Mouse (Mus musculus) limb, embryonic 10.5 days (tissue): ENCODE measurements at regions not wholly inside any gene's neighbourhood (a gene's known extent, or its start where the extent isn't known, plus 50 kb on each side); places are given as distances from the start of the nearest gene placed in this dataset.
"Not testable (repeated sequence)": the region's sequence is repeated elsewhere in the genome, so short reads cannot be mapped to it uniquely, and the experiment has no call there.

Source experiments
- DNase-seq: peaks from one replicate; pipeline ENCODE4 v3.0.0-alpha.2; 2017; ENCODE audit warnings: low spot score
- H3K27ac ChIP-seq: fragments of 300-500 bp; sonication (generic); 2 replicates; pipeline ENCODE4 v1.5.1; 2016; ENCODE audit warnings: mild to moderate bottlenecking
- H3K27me3 ChIP-seq: fragments of 300-500 bp; sonication (generic); 2 replicates; pipeline ENCODE4 v1.6.1; 2016; ENCODE audit warnings: low read depth, mild to moderate bottlenecking; ENCODE audit not compliant: poor library complexity, severe bottlenecking
- H3K36me3 ChIP-seq: fragments of 300-500 bp; sonication (generic); 2 replicates; pipeline ENCODE4 v1.6.1; 2016; ENCODE audit warnings: mild to moderate bottlenecking, moderate library complexity
- H3K4me1 ChIP-seq: fragments of 300-500 bp; sonication (generic); 2 replicates; pipeline ENCODE4 v1.6.1; 2016
- H3K4me3 ChIP-seq: fragments of 300-500 bp; sonication (generic); 2 replicates; pipeline ENCODE4 v1.5.1; 2016; ENCODE audit warnings: mild to moderate bottlenecking, moderate library complexity
- H3K9me3 ChIP-seq: fragments of 300-500 bp; sonication (generic); replicated peaks from 2 replicates; pipeline ENCODE4 v1.6.1; 2016; ENCODE audit warnings: mild to moderate bottlenecking
- WGBS: fragments of 180-500 bp; shearing (Covaris S2); methylation state at CpG from one replicate; pipeline ENCODE4 v1.1.7; 2016; 5-methylcytosine and 5-hydroxymethylcytosine counted together

- H3K36me3 ChIP-seq: no peaks in the 10 kb centered on the region
- 92% methylated on average over 4 of the region's 4 CpGs for WGBS
- no peaks in the 10 kb centered on the region for H3K4me1 ChIP-seq
Observed at GRCm38 (mm10) chr4:7269047-7269446, 969.8 kb downstream of the Car8 start.

GRCm38 (mm10) chr4:7256486-7256885 is 982.4 kb downstream of the Car8 start:
- no peak overlapping the region for H3K4me3 ChIP-seq
- no peaks in the 10 kb centered on the region for H3K4me1 ChIP-seq
- H3K27ac ChIP-seq: no peak overlapping the region
- H3K9me3 ChIP-seq: no peaks in the 10 kb centered on the region
- no peaks in the 10 kb centered on the region for H3K27me3 ChIP-seq
- no peak for DNase-seq
- WGBS: 83% methylated on average over 2 of the region's 2 CpGs
- H3K36me3 ChIP-seq: no peaks in the 10 kb centered on the region

More at GRCm38 (mm10) chr4:7269047-7269446, 969.8 kb downstream of the Car8 start:
- Histone ChIP-seq H3K4me3 (no peak overlapping the region), H3K27me3 (no peaks in the 10 kb centered on the region), H3K9me3 (no peaks in the 10 kb centered on the region), H3K27ac (no peak overlapping the region)
- no peak for DNase-seq

GRCm38 (mm10) chr4:7253616-7254015 is 985.2 kb downstream of the Car8 start:
- no peaks in the 10 kb centered on the region for H3K4me1 ChIP-seq
- WGBS: 77% methylated on average over 2 of the region's 2 CpGs

GRCm38 (mm10) chr4:7251641-7252040 is 987.2 kb downstream of the Car8 start:
- no peaks in the 10 kb centered on the region for H3K36me3 ChIP-seq
- no peak for DNase-seq
- H3K4me1 ChIP-seq: no peaks in the 10 kb centered on the region
- H3K9me3 ChIP-seq: no peaks in the 10 kb centered on the region
- H3K27ac ChIP-seq: no peak overlapping the region
- WGBS: 94% methylated on average over 2 of the region's 2 CpGs
- no peak overlapping the region for H3K4me3 ChIP-seq
- H3K27me3 ChIP-seq: no peaks in the 10 kb centered on the region

More at GRCm38 (mm10) chr4:7253616-7254015, 985.2 kb downstream of the Car8 start:
- no peaks in the 10 kb centered on the region for H3K27me3 ChIP-seq
- no peak overlapping the region for H3K27ac ChIP-seq
- H3K36me3 ChIP-seq: no peaks in the 10 kb centered on the region
- no peak for DNase-seq
- H3K4me3 ChIP-seq: no peak overlapping the region
- H3K9me3 ChIP-seq: no peaks in the 10 kb centered on the region

GRCm38 (mm10) chr4:7247816-7248215 is 991.0 kb downstream of the Car8 start:
- no peaks in the 10 kb centered on the region for H3K36me3 ChIP-seq
- H3K9me3 ChIP-seq: no peaks in the 10 kb centered on the region
- WGBS: 87% methylated on average over 4 of the region's 4 CpGs
- no peak overlapping the region for H3K4me3 ChIP-seq
- H3K4me1 ChIP-seq: no peaks in the 10 kb centered on the region
- no peaks in the 10 kb centered on the region for H3K27me3 ChIP-seq
- H3K27ac ChIP-seq: no peak overlapping the region
- no peak for DNase-seq

- Histone ChIP-seq H3K36me3 (no peaks in the 10 kb centered on the region), H3K4me3 (no peak overlapping the region), H3K27ac (no peak overlapping the region), H3K9me3 (no peaks in the 10 kb centered on the region), H3K27me3 (no peaks in the 10 kb centered on the region), H3K4me1 (no peaks in the 10 kb centered on the region)
- WGBS: 78% methylated on average over 4 of the region's 4 CpGs
- no peak for DNase-seq
Observed at GRCm38 (mm10) chr4:7247244-7247643, 991.6 kb downstream of the Car8 start.

GRCm38 (mm10) chr4:7246828-7247227 is 992.0 kb downstream of the Car8 start:
- Histone ChIP-seq H3K36me3 (no peaks in the 10 kb centered on the region), H3K4me1 (no peaks in the 10 kb centered on the region), H3K9me3 (no peaks in the 10 kb centered on the region), H3K4me3 (no peak overlapping the region), H3K27me3 (no peaks in the 10 kb centered on the region), H3K27ac (no peak overlapping the region)
- 88% methylated on average over 4 of the region's 4 CpGs for WGBS
- no peak for DNase-seq

GRCm38 (mm10) chr4:7245653-7246052 is 993.2 kb downstream of the Car8 start:
- Histone ChIP-seq H3K4me1 (no peaks in the 10 kb centered on the region), H3K27me3 (no peaks in the 10 kb centered on the region), H3K27ac (no peak overlapping the region), H3K9me3 (no peaks in the 10 kb centered on the region), H3K4me3 (no peak overlapping the region), H3K36me3 (no peaks in the 10 kb centered on the region)
- no peak for DNase-seq
- 93% methylated on average over 2 of the region's 2 CpGs for WGBS

GRCm38 (mm10) chr4:7237848-7238247 is 1001.0 kb downstream of the Car8 start:
- no peaks in the 10 kb centered on the region for H3K27me3 ChIP-seq
- H3K9me3 ChIP-seq: peaks cover 11% of the 10 kb centered on the region
- H3K4me3 ChIP-seq: no peak overlapping the region
- no peak overlapping the region for H3K27ac ChIP-seq
- no peak for DNase-seq
- H3K4me1 ChIP-seq: no peaks in the 10 kb centered on the region
- no peaks in the 10 kb centered on the region for H3K36me3 ChIP-seq
- 87% methylated on average over 3 of the region's 3 CpGs for WGBS

- not testable (repeated sequence) for H3K27me3 ChIP-seq, H3K4me3 ChIP-seq, H3K36me3 ChIP-seq, H3K27ac ChIP-seq, H3K4me1 ChIP-seq, DNase-seq
- 98% methylated on average over 6 of the region's 6 CpGs for WGBS
- H3K9me3 ChIP-seq: peaks cover 11% of the 10 kb centered on the region
Observed at GRCm38 (mm10) chr4:7234537-7234936, 1004.3 kb downstream of the Car8 start.

- Histone ChIP-seq H3K4me1 (no peaks in the 10 kb centered on the region), H3K27ac (no peak overlapping the region), H3K27me3 (no peaks in the 10 kb centered on the region), H3K4me3 (no peak overlapping the region), H3K9me3 (no peaks in the 10 kb centered on the region; the same call in 1 of the 2 replicates), H3K36me3 (no peaks in the 10 kb centered on the region)
- DNase-seq: no peak
- 86% methylated on average over 2 of the region's 2 CpGs for WGBS
Observed at GRCm38 (mm10) chr4:7228980-7229379, 1009.9 kb downstream of the Car8 start.

GRCm38 (mm10) chr4:7222922-7223321 is 1015.9 kb downstream of the Car8 start:
- Histone ChIP-seq H3K4me3 (no peak overlapping the region), H3K36me3 (no peaks in the 10 kb centered on the region), H3K27ac (no peak overlapping the region), H3K4me1 (no peaks in the 10 kb centered on the region), H3K27me3 (no peaks in the 10 kb centered on the region), H3K9me3 (no peaks in the 10 kb centered on the region)
- no peak for DNase-seq
- 86% methylated on average over 3 of the region's 3 CpGs for WGBS

- no peaks in the 10 kb centered on the region for H3K27me3 ChIP-seq
- H3K9me3 ChIP-seq: no peaks in the 10 kb centered on the region
- H3K4me3 ChIP-seq: no peak overlapping the region
- no peak for DNase-seq
- H3K4me1 ChIP-seq: no peaks in the 10 kb centered on the region; the same call in 1 of the 2 replicates
- H3K36me3 ChIP-seq: no peaks in the 10 kb centered on the region
- no peak overlapping the region for H3K27ac ChIP-seq
Observed at GRCm38 (mm10) chr4:7220426-7220825, 1018.4 kb downstream of the Car8 start.
